8 mouse cellular contexts compared by ENCODE assay signal in the genomic region with DNA sequence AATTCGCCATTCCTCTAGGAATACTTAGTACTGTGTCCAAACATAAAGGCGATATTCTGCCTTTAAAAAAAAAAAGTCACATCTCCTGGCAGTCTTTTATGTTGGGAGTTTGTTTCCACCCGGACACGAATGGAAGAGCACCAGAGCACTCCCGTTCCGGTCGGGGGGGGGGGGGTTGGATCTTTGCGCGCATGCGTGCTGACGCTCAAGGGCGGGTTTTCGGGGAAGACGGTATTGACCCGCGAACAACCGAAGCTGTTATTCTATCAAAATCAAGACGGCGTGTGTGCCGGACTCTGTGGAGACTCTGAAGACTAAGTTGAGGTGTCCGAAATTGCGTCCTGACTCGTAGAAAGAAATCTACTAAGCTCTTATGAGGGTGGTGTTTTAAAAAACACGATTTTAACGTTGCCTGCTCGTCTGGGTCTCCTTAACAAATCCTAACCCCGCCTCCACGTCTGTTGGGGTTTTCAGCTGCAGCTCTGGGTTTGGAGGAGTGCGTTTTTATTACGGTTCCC. TPM values are rescaled to one million over a fixed set of nuclear protein-coding genes. Genes with fewer than 3 reads are reported as not detected.
DNase-seq lines count a peak whose midpoint lies in the region; ATAC-seq and TF ChIP-seq lines count a peak whose summit lies in the region.

No protein-coding gene starts in this region.

- TF ChIP-seq CTCF in liver, adult 2 months (IDR thresholded peaks at IDR 0.05; ENCODE audit: low read depth, low read length): no peak

- H3K9ac ChIP-seq in kidney, embryonic 15.5 days: peak overlapping the region; percentile 98
- H3K9ac ChIP-seq in liver, adult 2 months (ENCODE audit: low read depth, low read length): peak overlapping the region; percentile 69
- H3K9ac ChIP-seq in stomach, embryonic 14.5 days (replicated peaks; ENCODE audit: low read depth, low read length): peak overlapping the region; percentile 48

- DNase-seq in B cell, adult 2 months: peak; percentile 84 to 85
- peak; percentile 96 for DNase-seq in brain, adult 2 months (ENCODE audit: low read depth, low spot score)
- DNase-seq in heart, embryonic 10.5 days (ENCODE audit: low spot score): peak; percentile 93
- DNase-seq in liver, adult 2 months (ENCODE audit: extremely low read depth, low read depth, low spot score): no peak

- ATAC-seq in erythroblast, adult 5-6 weeks (replicated peaks; ENCODE audit: low FRiP score, poor library complexity, severe bottlenecking): peak; percentile 90
- peak; percentile 81 for ATAC-seq in kidney, embryonic 15.5 days (replicated peaks; ENCODE audit: low FRiP score)
- ATAC-seq in stomach, embryonic 14.5 days (ENCODE audit: insufficient number of reproducible peaks, insufficient read depth, low FRiP score, low read depth): peak; percentile 79

- WGBS in heart, embryonic 10.5 days: under 1% methylated on average over 30 of the region's 30 CpGs
- WGBS in kidney, embryonic 15.5 days: under 1% methylated on average over 30 of the region's 30 CpGs
- WGBS in liver, adult 2 months: under 1% methylated on average over 30 of the region's 30 CpGs
- under 1% methylated on average over 30 of the region's 30 CpGs for WGBS in stomach, embryonic 14.5 days

- peak overlapping the region; percentile 92 for H3K4me2 ChIP-seq in kidney, embryonic 15.5 days
- H3K4me2 ChIP-seq in myocyte (ENCODE audit: low read depth): peak overlapping the region; percentile 93
- peak overlapping the region; percentile 91 for H3K4me2 ChIP-seq in stomach, embryonic 14.5 days (replicated peaks; ENCODE audit: low read depth, low read length)

- peaks cover 41% of the 10 kb centered on the region for H3K36me3 ChIP-seq in heart, embryonic 10.5 days
- H3K36me3 ChIP-seq in kidney, embryonic 15.5 days: peaks cover 34% of the 10 kb centered on the region
- H3K36me3 ChIP-seq in liver, adult 2 months (ENCODE audit: control insufficient read depth, insufficient read depth, low read length): peaks cover 8% of the 10 kb centered on the region
- H3K36me3 ChIP-seq in myocyte (ENCODE audit: control insufficient read depth, insufficient read depth): peaks cover 26% of the 10 kb centered on the region
- peaks cover 10% of the 10 kb centered on the region for H3K36me3 ChIP-seq in stomach, embryonic 14.5 days (ENCODE audit: control insufficient read depth, insufficient read depth, low read length)

- no peaks in the 10 kb centered on the region for H3K9me3 ChIP-seq in heart, embryonic 10.5 days
- no peaks in the 10 kb centered on the region for H3K9me3 ChIP-seq in kidney, embryonic 15.5 days (replicated peaks)
- no peaks in the 10 kb centered on the region for H3K9me3 ChIP-seq in stomach, embryonic 14.5 days (ENCODE audit: control insufficient read depth, low read depth, low read length)

- peak overlapping the region; percentile 39 for H3ac ChIP-seq in myocyte (ENCODE audit: control insufficient read depth, insufficient read length)

- no peak for TF ChIP-seq POLR2A in liver, adult 2 months (IDR thresholded peaks at IDR 0.05; ENCODE audit: extremely low read depth, insufficient read depth, low read length)
- peak; percentile 54 for TF ChIP-seq POLR2A in myocyte (IDR thresholded peaks at IDR 0.05; ENCODE audit: insufficient read length, low read depth)

- H3K4me1 ChIP-seq in heart, embryonic 10.5 days: peaks cover 24% of the 10 kb centered on the region; the same call in 1 of the 2 replicates
- peaks cover 22% of the 10 kb centered on the region for H3K4me1 ChIP-seq in kidney, embryonic 15.5 days
- peaks cover 7% of the 10 kb centered on the region for H3K4me1 ChIP-seq in liver, adult 2 months (ENCODE audit: control insufficient read depth, insufficient read depth, low read length)
- H3K4me1 ChIP-seq in stomach, embryonic 14.5 days (ENCODE audit: control insufficient read depth, insufficient read depth, low read length): peaks cover 13% of the 10 kb centered on the region

- no peaks in the 10 kb centered on the region for H3K27me3 ChIP-seq in heart, embryonic 10.5 days (ENCODE audit: insufficient read depth, poor library complexity, severe bottlenecking)
- H3K27me3 ChIP-seq in kidney, embryonic 15.5 days: no peaks in the 10 kb centered on the region
- H3K27me3 ChIP-seq in liver, adult 2 months (ENCODE audit: control insufficient read depth, insufficient read depth, low read length): no peaks in the 10 kb centered on the region
- H3K27me3 ChIP-seq in myocyte (ENCODE audit: control insufficient read depth, insufficient read depth, insufficient read length): no peaks in the 10 kb centered on the region
- H3K27me3 ChIP-seq in stomach, embryonic 14.5 days (ENCODE audit: control insufficient read depth, insufficient read depth, low read length): no peaks in the 10 kb centered on the region

- peak overlapping the region; percentile 98 for H3K4me3 ChIP-seq in heart, embryonic 10.5 days
- H3K4me3 ChIP-seq in kidney, embryonic 15.5 days (replicated peaks): peak overlapping the region; percentile 97
- H3K4me3 ChIP-seq in liver, adult 2 months (ENCODE audit: insufficient read depth, low read depth, low read length): peak overlapping the region; percentile 77
- H3K4me3 ChIP-seq in myocyte: peak overlapping the region; percentile 84
- H3K4me3 ChIP-seq in stomach, embryonic 14.5 days (ENCODE audit: low read depth, low read length): peak overlapping the region; percentile 85

- peak overlapping the region; percentile 93 for H3K27ac ChIP-seq in heart, embryonic 10.5 days
- H3K27ac ChIP-seq in kidney, embryonic 15.5 days: peak overlapping the region; percentile 84
- peak overlapping the region; percentile 78 for H3K27ac ChIP-seq in liver, adult 2 months (replicated peaks; ENCODE audit: insufficient read depth, low read depth, low read length)
- peak overlapping the region; percentile 64; the same call in 1 of the 2 replicates for H3K27ac ChIP-seq in stomach, embryonic 14.5 days (ENCODE audit: low read length)

- peaks cover 7% of the 10 kb centered on the region for H3K79me2 ChIP-seq in liver, adult 2 months (ENCODE audit: control insufficient read depth, insufficient read depth, low read length)
- H3K79me2 ChIP-seq in myocyte (ENCODE audit: control insufficient read depth, insufficient read depth): peaks cover 58% of the 10 kb centered on the region

TF ChIP-seq in myocyte, 11 proteins besides CTCF, POLR2A, EP300 and RAD21:
- TF ChIP-seq USF1 (IDR thresholded peaks at IDR 0.05; ENCODE audit: low read depth) (no peak), MYOG (IDR thresholded peaks at IDR 0.05; ENCODE audit: control insufficient read depth in 1 of 3, insufficient read depth in 1 of 3, insufficient read length in 2 of 3, low read depth in 2 of 3) (no peak), SRF (IDR thresholded peaks at IDR 0.05; ENCODE audit: control insufficient read depth, insufficient read length, low read depth) (no peak), E2F4 (IDR thresholded peaks at IDR 0.05; ENCODE audit: insufficient read depth) (peak; percentile 68), TCF12 (IDR thresholded peaks at IDR 0.05; ENCODE audit: insufficient read depth, poor library complexity, severe bottlenecking) (no peak)

RNA-seq across cellular contexts. Expression of gene 2700049A03Rik, which starts 0.4 kb away (rescaled TPM):
- 5.8 and 12.3 TPM in 2 replicates for total RNA-seq in erythroblast, adult 5-6 weeks (2015; ENCODE audit: low replicate concordance)
- 15.4 and 17.7 TPM in 2 replicates for total RNA-seq in erythroblast, adult 5-6 weeks (2017; ENCODE audit: low replicate concordance)
- 10.1 and 13.1 TPM in 2 replicates for polyA plus RNA-seq in heart, embryonic 10.5 days (2016; fragmentation: Nextera tagmentation; extraction: Ambion mirVana)
- polyA plus RNA-seq in kidney, embryonic 15.5 days (2015; fragmentation: Nextera tagmentation; extraction: Ambion mirVana): 14.7 and 14.8 TPM in 2 replicates
- total RNA-seq in liver, adult 2 months (2014; rRNA removed): 3.4 and 3.5 TPM in 2 replicates
- 0.56 and 0.93 TPM in 2 replicates for polyA plus RNA-seq in liver, adult 2 months (2012; rRNA removed)
- 1.9 TPM for polyA plus RNA-seq in myocyte (2012; fragmentation: generic; extraction: Trizol)
- 15.0 and 17.1 TPM in 2 replicates for polyA plus RNA-seq in stomach, embryonic 14.5 days (2014; fragmentation: Nextera tagmentation; extraction: Ambion mirVana)

RNA-seq across cellular contexts. Expression of gene Timm9, which starts 0.5 kb away (rescaled TPM):
- 17.9 and 18.8 TPM in 2 replicates for total RNA-seq in erythroblast, adult 5-6 weeks (2015; ENCODE audit: low replicate concordance)
- total RNA-seq in erythroblast, adult 5-6 weeks (2017; ENCODE audit: low replicate concordance): 0.34 and 0.56 TPM in 2 replicates
- 106 and 107 TPM in 2 replicates for polyA plus RNA-seq in heart, embryonic 10.5 days (2016; fragmentation: Nextera tagmentation; extraction: Ambion mirVana)
- 88.7 and 88.9 TPM in 2 replicates for polyA plus RNA-seq in kidney, embryonic 15.5 days (2015; fragmentation: Nextera tagmentation; extraction: Ambion mirVana)
- 27.3 and 27.8 TPM in 2 replicates for total RNA-seq in liver, adult 2 months (2014; rRNA removed)
- polyA plus RNA-seq in liver, adult 2 months (2012; rRNA removed): 9.9 and 12.0 TPM in 2 replicates
- 38.0 TPM for polyA plus RNA-seq in myocyte (2012; fragmentation: generic; extraction: Trizol)
- 77.2 and 82.9 TPM in 2 replicates for polyA plus RNA-seq in stomach, embryonic 14.5 days (2014; fragmentation: Nextera tagmentation; extraction: Ambion mirVana)

RNA-seq across cellular contexts. Expression of gene Tomm20l, which starts 25.8 kb away (rescaled TPM):
- not detected in 2 replicates for total RNA-seq in erythroblast, adult 5-6 weeks (2015; ENCODE audit: low replicate concordance)
- total RNA-seq in erythroblast, adult 5-6 weeks (2017; ENCODE audit: low replicate concordance): not detected in 2 replicates
- polyA plus RNA-seq in heart, embryonic 10.5 days (2016; fragmentation: Nextera tagmentation; extraction: Ambion mirVana): 0.26 and 0.64 TPM in 2 replicates
- polyA plus RNA-seq in kidney, embryonic 15.5 days (2015; fragmentation: Nextera tagmentation; extraction: Ambion mirVana): not detected in 2 replicates
- total RNA-seq in liver, adult 2 months (2014; rRNA removed): not detected in 2 replicates
- not detected in 2 replicates for polyA plus RNA-seq in liver, adult 2 months (2012; rRNA removed)
- polyA plus RNA-seq in myocyte (2012; fragmentation: generic; extraction: Trizol): not detected
- polyA plus RNA-seq in stomach, embryonic 14.5 days (2014; fragmentation: Nextera tagmentation; extraction: Ambion mirVana): not detected in 2 replicates

Comparison
In these comparisons a context has a peak if more than half of its experiments do, and no peak if none do; other contexts are left out.
1. H3K9ac ChIP-seq: peak in every context shown above with its lines; median percentile 98 in kidney, embryonic 15.5 days; 69 in liver, adult 2 months; 48 in stomach, embryonic 14.5 days.